ENCODE assay signal across 10 mouse cellular contexts in genomic region chr7:143433331-143433730, GRCm38 (mm10). TPM values are rescaled to one million over a fixed set of nuclear protein-coding genes. Genes with fewer than 3 reads are reported as not detected.
DNase-seq lines count a peak whose midpoint lies in the region; ATAC-seq lines count a peak whose summit lies in the region.
"Had no signal": no experiment of that assay in that cellular context is flagged by ENCODE, and none has a peak within 500 bp of the region (broad histone marks: within the 10 kb centered on the region; RNA-seq: fewer than 3 reads in every experiment).

No protein-coding gene starts in this region.

- H3K36me3 ChIP-seq in heart, embryonic 12.5 days, result no peaks in the 10 kb centered on the region
- no peaks in the 10 kb centered on the region for H3K36me3 ChIP-seq in forebrain, embryonic 12.5 days (replicated peaks)

- no peak overlapping the region for H3K4me2 ChIP-seq in heart, embryonic 12.5 days
- no peak overlapping the region for H3K4me2 ChIP-seq in forebrain, embryonic 12.5 days
- H3K4me2 ChIP-seq: lung, embryonic 14.5 days had no signal

- no peak for ATAC-seq in heart, embryonic 12.5 days (ENCODE audit: insufficient number of reproducible peaks, low FRiP score)
- ATAC-seq in forebrain, embryonic 12.5 days (ENCODE audit: low FRiP score), result no peak

- H3K27ac ChIP-seq in heart, embryonic 12.5 days (ENCODE audit: poor library complexity, severe bottlenecking), result no peak overlapping the region
- H3K27ac ChIP-seq in forebrain, embryonic 12.5 days, result no peak overlapping the region

- WGBS in heart, embryonic 12.5 days, result 76% methylated on average over 7 of the region's 7 CpGs
- WGBS in forebrain, embryonic 12.5 days, result 74% methylated on average over 7 of the region's 7 CpGs

- H3K27me3 ChIP-seq in heart, embryonic 12.5 days (replicated peaks), result peaks cover 8% of the 10 kb centered on the region; the same call in 1 of the 2 replicates
- peaks cover 90% of the 10 kb centered on the region for H3K27me3 ChIP-seq in forebrain, embryonic 12.5 days

- H3K4me3 ChIP-seq in heart, embryonic 12.5 days, result no peak overlapping the region
- H3K4me3 ChIP-seq in forebrain, embryonic 12.5 days (replicated peaks), result no peak overlapping the region

- no peaks in the 10 kb centered on the region for H3K9me3 ChIP-seq in heart, embryonic 12.5 days (replicated peaks)
- no peaks in the 10 kb centered on the region for H3K9me3 ChIP-seq in forebrain, embryonic 12.5 days

- intact Hi-C loops in gastrocnemius, postnatal 36 days (cut with DNase I), result no loop called here

- DNase-seq in heart, adult 11 months, result peak; percentile 98
- DNase-seq in ovary, postnatal 36 days (ENCODE audit: low spot score), result peak; percentile 30
- DNase-seq in ovary, postnatal 14 days (ENCODE audit: low spot score), result no peak
- DNase-seq in gastrocnemius, postnatal 36 days, result peak; percentile 63 to 70
- peak; percentile 83 for DNase-seq in skeletal muscle tissue, adult 2 months (ENCODE audit: low read depth, low spot score)
- DNase-seq in testis, postnatal 10 days (ENCODE audit: low spot score), result no peak
- DNase-seq: embryo, embryonic 11 days; lung, embryonic 14.5 days had no signal

- H3K4me1 ChIP-seq in heart, embryonic 12.5 days (replicated peaks), result peaks cover 14% of the 10 kb centered on the region
- peaks cover 39% of the 10 kb centered on the region for H3K4me1 ChIP-seq in forebrain, embryonic 12.5 days

- no peak overlapping the region for H3K9ac ChIP-seq in heart, embryonic 12.5 days
- H3K9ac ChIP-seq in forebrain, embryonic 12.5 days, result no peak overlapping the region
- H3K9ac ChIP-seq: lung, embryonic 14.5 days had no signal

RNA-seq across cellular contexts. Expression of gene Cdkn1c, which starts 27.5 kb away (rescaled TPM):
- 1,218 and 1,354 TPM in 2 replicates for polyA plus RNA-seq in heart, embryonic 12.5 days (2016; fragmentation: Nextera tagmentation; extraction: Ambion mirVana)
- 10 to 100 TPM; 43.2 to 98.2 TPM for total RNA-seq in gastrocnemius, postnatal 36 days (2021)
- 326 and 351 TPM in 2 replicates for polyA plus RNA-seq in forebrain, embryonic 12.5 days (2016; fragmentation: Nextera tagmentation; extraction: Ambion mirVana)

RNA-seq across cellular contexts. Expression of gene Slc22a18, which starts 40.2 kb away (rescaled TPM):
- 0.90 and 0.91 TPM in 2 replicates for polyA plus RNA-seq in heart, embryonic 12.5 days (2016; fragmentation: Nextera tagmentation; extraction: Ambion mirVana)
- under 1 TPM in 1 of 2 experiments, not detected in 1; 0.25 TPM for total RNA-seq in gastrocnemius, postnatal 36 days (2021)
- polyA plus RNA-seq in forebrain, embryonic 12.5 days (2016; fragmentation: Nextera tagmentation; extraction: Ambion mirVana), result 0.26 and 0.27 TPM in 2 replicates

Comparison
In these comparisons a context has a peak if more than half of its experiments do, and no peak if none do; other contexts are left out.
1. DNase-seq: peak in heart, adult 11 months (single experiment), ovary, postnatal 36 days (single experiment), gastrocnemius, postnatal 36 days (2 of 2) and skeletal muscle tissue, adult 2 months (single experiment); none in ovary, postnatal 14 days (single experiment) and testis, postnatal 10 days (single experiment).